Mouse (Mus musculus) right cerebral cortex, adult 18-20 months (tissue): ENCODE data around the gene Slc43a1.

Experiments used
- DNase-seq: peaks from one replicate; pipeline ENCODE4 v3.0.0; 2022; ENCODE audit warnings: mixed read lengths

The Slc43a1 gene

DNA sequence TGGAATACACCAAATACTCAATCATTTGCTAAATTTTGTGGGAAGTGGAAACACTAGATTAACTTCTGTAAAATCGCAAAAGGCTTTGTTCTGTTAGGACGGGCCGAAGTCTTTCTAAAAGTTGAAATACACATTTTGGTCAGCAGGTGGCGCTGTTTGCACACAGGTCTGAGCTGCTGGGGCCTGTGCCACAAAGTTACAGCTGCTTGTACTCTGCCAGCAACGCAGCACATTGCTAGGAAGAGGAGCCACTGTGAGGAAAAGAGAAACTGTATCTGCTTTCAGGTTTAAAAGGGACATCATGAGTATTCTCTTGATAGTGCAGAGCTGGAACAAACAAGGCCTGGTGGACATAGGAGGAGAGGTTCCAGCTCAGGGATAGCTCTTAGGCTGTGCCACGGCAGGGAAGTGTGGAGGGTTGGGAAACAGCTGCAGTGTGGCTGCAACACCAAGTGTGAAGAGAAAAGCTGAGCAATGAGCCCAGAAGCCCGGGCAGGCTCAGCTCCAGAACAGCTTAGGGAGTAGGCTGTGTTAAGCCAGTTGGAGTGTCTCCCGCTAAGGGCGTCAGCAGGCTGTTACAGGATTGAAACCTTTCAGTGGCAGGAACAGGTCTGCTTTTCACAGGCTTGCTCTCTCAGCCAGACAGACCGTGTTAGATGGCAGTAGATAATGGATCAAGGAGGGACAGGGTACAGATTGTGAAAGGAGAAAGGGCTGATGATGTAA is 6.8 kb upstream of the Slc43a1 start:
- peak; percentile 87 for DNase-seq

DNA sequence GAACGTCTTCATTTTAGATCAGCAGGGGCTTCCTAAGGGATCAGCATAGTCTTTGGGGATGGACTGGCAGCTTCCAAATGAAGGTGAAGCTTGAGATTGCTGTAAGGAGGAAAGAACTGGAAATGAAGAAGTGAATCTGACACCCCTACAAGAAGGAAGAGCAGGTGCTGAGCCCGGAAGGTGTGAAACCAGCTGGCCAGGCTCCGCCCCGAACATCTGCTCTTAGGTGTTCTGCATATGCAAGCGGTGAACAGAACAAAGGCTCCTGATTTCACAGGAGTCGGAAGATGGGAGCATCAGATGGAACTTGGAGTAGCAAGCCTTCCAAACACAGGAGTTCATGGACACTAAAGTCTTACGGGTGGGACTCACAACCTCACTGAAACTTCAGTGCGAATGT is 1.5 kb upstream of the Slc43a1 start:
- DNase-seq = no peak

DNA sequence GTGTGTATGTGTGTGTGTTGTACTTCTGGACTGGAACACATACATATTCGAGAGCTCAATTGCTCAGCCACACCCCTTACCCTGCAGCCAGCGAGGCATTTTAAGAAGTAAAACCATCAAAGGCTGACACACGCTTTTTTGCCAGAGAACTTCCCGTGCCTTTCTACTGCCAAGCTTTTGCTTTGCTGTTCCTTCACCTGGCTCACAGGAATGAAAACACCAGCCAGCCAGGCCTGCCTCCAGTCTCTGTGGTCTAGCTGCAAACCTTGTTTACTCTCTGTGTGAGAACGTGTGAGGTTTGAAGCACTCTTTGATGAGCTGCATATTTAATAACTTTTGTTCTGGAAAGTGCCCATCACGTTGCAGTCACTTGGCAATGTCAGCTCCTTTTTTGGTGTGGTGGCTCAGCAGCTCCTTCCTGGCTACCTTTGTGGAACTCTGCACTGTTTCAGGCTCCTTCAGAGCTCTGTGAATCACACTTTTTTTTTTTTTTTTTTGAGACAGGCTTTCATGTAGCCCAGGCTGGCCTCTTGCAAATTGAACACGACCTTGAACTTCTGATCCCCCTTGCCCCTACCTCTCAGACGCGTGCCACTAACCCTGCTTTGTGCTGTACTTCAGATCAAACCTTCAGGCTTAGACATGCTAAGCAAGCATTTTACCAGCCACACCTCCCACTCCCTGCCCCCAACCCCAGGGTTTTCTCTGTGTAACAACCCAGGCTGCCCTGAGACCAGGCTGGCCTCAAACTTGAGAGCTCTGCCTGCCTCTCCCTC is 645 bp upstream of the Slc43a1 start:
- no peak for DNase-seq

DNA sequence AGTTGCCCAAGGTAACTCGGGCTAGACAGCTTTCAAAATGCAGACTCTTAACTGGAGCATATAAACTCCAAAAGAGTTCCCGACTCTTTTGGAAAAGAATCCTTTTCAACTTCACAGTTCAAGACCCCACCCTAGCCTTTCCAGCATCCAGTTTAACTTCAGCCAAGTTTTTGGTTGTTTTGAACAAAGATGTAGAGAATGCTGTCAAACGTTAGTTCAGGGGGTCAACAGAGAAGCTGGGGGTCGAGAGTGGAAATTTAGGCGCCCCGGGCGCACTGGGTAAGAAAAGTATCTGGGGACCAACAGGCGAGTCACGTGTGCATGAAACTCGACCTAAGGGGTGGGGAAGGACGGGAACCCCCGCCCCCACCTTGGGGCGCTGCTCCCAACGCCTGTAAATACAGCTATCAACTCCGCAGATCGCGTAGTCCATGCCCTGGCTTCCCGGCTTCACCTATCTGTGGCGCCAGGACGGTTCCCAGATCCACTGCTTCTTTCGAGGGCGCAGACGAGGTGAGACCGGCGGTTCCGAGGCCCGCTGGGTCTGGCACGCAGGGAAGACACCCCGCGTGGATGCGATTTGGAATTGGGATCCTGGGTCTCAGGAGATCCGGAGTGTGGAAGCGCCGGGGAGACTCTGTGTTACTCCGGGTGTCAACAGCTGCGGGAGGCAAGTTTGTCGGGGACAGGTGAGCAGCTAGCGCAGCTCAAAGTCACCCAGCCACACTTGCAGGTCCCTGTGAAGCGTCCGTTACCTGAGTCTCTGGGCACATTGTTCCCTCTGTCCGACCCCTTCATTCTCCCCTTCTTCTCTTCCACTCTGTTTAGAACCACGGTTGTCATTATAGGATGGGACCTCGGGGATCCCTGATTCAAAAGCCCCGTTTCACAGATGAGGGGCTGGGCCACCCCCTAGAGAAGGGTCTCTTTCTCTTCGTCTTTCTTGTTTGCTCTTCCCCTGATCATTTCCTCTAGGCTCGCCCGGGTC is 637 bp downstream of the Slc43a1 start:
- no peak for DNase-seq

DNA sequence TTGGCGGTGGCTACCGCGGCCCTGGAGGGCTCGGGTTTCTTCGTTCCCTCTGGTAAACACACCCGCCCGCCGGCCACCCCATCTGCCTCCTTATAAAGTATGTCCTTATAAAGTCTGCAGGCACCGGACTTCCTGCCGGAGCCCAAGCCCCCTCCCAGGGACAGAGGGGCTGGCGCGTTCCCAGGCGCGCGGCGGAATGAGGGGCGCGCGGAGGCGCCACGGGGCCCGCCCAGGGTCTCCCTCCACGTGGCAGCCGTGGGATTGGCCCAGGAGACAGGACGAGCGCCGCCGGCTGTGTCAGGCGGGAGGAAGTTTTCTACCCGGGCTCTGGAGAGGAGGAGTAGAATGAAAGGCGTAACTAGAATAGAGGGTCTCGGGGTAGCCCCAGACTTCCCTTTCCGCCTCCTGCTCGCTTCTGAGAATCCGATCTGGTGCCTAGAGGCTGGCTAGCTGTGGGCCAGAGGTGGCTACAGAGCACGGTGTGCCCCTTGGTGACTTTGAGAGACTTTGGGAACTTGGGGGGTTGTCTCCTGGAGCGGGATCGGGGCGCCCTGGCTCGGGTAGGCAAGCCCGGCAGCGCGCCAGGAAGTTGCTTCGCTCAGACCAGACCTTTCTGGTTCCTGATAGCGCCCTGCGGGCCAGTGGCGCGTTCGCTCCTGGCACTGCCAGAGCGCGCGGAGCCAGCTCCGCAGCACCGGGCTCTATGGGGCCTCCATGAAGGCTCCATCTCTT is 1.5 kb downstream of the Slc43a1 start:
- no peak for DNase-seq

DNA sequence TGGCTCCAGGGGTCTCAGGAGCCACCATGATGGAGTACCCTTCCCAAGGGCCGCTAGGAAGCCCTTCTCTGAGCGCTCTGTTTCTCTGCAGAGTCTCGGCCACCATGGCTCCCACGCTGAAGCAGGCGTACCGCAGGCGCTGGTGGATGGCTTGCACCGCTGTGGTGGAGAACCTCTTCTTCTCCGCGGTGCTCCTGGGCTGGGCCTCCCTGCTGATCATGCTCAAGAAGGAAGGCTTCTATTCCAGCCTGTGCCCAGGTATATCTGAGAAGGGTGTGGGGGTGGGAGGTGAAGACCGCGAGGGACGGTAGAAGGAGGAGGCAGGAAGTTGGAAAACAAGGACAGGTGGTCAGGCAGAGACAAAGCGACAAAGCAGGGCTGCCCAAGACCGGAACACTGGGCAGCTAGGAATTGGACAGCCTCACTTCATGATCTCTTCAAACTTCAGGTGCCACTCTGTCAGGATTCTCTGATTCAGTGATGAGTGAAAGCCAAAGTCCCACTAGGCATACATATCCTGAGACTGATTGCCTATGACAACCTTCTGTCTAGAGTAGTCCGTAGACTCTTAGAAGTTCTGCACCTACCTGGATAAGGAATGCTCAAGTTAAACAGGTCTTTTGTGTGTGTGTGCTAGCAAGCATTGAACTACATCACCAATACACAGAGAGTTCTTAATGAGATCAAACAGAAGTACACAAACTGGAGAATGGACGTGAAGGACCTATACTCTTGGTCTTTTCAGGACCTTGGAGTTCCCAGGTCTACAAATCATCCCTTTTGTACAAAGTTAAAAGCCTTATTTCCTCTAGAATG is 2.3 kb downstream of the Slc43a1 start:
- DNase-seq = no peak

DNA sequence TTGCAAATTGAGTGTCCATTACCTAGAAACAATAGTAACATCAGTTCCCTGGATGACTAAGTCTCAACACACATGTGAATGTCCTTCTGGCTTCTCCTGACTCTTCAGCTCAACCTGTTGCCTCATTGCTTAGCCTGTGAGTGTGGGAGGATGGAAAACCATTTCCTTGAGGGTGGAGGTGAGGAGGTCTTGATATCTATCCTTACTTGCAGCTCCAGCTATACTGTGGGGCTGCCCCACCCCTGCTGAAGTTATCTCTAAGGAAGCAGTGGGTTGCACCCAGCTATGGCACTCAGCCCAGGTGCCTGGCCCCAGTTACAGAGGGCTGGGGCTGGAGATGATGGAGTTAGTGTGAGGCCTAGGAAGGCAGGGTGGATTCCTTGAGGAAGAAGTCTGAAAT is 3.3 kb downstream of the Slc43a1 start:
- no peak for DNase-seq

DNA sequence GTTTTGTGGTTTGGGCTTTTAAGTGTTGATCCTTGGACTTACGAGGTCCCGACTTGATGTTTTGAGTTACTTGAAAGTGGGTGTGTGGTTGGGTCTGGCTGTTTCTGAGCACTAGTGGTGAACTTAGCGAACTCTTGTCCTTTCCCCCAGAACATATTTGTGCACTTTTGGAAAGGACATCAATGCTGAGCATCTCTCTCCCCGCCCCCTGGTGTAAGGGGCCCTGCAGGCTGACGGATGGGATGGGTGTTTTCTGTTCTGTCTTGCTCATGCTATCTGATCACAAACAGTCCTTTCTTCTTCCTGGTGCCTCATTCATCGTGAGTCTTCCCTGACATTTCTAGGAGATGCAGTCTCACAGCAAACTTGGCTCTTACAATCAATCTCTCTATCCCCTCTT is 5.0 kb downstream of the Slc43a1 start:
- no peak for DNase-seq

DNA sequence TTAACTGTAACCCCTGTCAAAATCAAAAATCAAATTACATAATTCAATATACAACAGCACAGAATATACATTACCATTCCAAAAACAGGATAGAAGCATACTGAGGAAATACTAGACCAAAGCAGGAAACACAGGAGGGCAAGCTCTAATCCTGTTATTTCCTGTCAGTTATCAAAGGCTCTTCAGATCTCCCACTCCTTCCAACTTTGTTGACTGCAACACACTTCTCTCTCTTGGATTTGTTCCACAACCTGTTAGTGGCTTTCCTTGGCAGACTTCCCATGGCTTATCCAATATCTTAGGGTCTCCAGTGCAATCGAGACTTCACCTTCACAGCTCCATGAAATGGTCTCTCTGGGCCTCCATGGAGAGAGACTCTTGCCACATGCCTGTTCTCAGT is 6.6 kb downstream of the Slc43a1 start:
- DNase-seq = no peak

DNA sequence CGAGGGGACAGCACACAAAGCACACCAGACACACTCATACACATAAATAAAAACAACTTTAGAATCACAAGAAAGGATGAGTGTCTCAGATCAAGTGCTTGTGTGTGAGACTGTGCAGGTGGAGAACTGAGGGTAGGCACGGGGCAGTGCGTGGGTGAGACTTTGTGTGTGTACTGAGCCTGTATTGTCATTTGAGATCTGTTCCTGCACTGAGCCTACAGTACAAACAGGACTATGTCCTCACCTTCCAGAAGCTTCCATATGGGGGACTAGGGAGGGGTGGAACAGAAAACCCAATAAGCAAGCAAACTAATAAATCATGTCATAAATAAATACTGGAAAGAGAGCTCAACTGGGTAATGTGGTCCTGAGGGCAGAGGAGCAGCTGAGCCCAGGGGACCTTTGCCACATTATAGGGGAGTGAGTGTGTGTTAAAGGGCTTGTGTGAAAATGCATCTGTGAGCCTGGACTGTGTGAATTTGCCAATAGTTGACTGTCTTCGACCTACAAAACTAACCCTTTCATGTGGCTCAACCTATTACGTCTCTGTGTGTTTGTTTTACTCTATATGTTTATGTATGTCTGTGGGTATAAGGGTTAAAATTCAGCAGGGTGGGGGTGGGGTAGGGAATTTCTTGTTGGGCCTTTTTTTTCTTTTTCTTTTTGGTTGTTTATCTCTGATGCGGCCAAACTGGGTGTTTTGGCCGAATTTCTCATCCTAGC is 11.9 kb downstream of the Slc43a1 start:
- no peak for DNase-seq

DNA sequence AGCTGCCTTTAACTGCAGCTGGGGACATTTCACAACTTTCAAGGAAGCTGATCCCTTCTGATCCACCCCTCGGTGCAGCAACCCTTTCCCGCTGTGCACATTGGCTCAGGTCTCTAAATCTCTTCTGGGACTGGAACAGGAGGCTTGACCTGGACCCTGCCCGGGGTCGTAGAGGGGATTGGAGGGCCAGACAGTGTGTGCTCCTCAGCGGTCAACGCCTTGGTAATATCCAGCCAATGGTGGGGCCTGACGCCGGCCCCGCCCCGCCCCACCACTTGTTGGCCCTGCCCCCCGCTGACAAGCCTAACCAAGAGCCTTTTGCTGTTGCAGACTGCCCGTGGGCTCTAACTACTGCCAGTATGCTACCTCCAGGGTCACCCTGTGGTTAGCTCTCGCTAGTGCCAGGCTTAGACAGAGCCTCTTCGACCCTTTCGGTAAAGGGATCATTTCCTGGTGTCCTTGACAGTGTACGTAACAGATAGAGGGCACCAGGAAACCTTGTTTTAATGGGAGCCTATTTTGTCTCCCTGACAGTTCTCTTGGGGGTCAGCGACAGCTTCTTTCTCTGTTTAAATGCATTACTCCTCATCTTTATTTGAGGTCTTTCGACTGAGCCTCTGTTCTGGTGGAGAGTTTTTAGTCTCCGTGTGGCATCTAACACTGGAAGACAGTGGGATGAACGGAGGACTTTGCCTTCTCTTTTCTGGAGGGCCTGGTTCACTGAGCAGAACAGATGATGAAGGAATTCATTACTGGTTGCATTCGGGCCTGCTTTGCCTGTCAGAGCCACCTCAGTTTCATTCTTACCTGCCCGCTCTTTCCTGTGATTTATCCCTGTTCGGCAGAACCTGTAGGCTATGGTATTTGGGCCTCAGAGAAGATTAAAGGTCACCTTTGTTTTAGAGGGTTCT is 12.7 kb downstream of the Slc43a1 start:
- no peak for DNase-seq

DNA sequence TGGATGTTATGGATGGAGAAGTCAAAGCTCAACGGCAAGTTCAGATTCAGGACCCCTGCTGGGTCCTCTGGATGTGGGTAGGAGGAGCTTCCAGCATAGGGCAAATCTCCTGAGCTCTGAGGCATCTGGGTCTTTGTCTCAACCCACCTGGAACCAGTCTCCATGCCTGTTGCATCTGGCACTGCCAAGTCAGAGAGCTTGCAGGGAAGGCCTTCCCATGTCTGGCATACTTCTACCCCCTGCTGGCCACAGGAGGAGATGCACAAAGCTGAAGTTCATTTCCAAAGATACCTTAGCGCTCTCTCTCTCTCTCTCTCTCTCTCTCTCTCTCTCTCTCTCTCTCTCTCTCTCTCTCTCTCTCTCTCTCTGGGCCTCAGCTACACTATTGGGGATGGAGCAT is 17.1 kb downstream of the Slc43a1 start:
- no peak for DNase-seq

DNA sequence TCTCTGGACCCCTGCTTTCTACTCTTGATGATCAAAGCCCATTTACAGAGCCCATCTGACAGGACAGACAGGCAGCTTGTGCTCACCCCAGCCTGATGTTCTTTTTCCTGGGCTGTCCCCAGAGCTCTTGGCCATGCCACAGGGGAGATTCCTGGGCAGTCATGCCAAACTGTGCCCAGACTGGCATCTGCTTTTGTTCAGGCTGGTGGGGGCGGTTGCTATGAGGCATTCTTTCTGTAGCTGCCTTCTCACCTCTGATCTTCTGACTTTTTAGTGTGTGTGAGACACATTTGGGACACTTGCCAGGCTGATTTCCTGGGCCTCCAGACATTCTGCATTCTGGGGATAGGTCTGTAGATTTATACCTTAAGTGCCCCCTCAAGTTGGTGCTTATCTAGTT is 19.9 kb downstream of the Slc43a1 start:
- no peak for DNase-seq

DNA sequence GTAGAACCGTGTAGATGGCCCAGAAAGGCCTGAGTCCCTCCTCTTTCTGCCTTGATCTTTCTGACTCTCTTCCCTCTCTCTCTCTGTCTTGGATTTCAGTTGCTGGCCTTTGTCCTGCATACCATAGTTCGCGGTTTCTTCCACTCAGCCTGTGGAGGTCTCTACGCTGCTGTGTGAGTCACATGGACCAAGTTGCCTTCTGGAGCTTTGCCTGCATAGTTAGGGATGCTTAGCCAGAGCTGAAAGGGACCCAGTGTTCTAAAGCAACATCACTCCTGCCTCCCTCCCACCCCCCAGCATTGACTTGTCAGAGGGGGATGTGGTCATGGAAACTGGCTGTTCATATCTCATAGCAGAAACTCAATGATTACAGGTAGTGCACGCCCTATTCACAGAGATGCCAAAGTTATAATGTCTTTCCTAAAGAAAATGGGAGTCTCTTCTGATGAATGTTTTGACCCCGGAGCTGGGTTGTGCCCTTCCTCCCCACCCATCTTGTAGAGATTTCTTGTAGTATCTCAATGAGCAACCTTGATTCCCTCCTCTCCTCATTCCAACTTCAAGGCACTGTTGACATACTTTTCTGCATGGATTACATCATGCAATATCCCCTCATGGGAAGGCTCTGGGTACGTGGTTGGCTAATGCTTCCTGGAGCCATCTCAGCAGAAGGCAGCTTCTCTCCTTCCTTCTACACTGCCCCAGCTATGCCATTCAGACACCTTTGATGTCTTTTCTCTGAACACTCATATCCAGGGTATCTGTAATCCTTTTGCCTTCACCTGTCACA is 21.5 kb downstream of the Slc43a1 start:
- no peak for DNase-seq

DNA sequence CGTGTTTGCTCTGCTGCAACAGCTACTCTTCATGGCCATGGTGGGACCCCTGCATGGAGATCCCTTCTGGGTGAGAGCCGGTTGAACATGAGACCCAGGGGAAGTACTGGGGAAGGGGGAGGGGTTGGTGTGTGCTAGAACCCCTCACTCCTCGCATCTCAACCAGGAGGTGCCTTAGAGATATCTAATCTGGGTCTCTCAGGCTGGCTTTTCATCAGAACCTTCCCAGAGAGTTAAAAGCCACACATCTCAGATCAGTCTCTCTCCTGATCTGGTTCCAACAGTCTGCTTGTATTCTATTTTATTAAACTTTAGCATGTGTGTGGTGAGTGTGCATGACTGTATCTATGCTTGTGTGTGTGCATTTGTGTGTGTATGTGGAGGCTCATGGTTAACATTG is 22.8 kb downstream of the Slc43a1 start:
- no peak for DNase-seq

DNA sequence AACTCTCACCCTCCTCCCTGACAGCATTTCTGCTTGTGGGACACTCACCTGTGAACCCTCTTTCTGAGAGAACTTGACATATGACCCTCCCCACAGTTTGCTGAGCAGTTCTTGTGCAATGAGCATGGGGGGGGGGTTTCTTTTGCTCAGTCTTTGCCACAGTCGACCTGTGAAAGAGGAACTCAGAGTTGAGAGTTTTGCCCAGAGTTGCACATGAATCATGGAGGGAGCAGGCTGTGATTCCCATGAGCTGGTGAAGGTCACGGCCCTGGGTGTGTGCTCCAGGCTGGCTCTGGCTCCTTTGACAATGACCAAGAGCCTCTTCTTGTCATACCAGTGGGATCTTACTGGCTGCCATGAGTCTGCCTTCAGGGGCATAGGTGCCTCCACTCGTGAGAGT is 23.6 kb downstream of the Slc43a1 start:
- no peak for DNase-seq

DNA sequence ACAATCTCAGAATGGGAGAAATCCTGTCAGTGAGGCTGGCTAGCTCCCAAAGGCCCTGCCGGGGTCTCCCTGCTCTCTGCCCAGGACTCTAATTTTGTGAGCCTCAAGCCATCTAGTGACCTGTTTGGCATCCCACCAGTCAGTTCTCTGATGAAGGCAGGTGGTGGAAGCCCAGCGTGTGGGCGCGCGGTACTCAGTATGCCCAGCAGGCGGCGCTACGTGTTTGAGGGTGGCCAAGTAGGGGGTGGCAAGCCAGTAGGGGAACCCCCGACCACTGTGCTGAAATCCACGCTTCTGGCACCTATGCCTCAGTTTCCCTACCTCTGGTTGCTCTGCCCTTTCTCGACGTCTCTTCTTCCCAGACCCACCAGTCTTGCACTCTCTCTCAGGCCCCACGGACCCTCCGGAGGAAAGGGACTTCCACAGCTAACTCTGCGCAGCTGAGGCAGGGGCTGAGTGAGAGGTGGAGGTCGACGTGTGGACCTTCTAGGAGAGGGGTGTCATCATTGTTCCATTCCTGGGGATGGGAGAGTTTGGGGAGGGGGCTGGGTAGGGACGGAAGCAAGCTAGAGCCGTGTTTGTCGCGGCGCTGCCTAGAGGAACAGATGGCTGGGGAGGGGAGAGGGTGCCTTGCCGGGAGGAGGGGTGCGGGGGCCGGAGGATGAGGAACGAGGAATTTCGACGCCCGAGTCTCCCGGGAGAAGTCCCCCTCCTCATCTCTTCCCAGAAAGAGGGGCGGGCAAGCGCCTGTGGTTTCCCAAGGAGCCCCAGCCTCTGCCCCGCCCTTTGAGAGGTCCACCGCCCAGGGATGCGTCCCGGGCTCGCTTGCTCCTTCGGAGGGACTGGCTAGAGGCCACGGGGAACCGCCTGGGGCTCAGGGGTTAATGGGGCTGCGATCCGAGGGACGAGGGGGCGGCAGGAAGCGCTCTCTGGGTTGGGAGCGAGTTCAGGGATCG is 27.2 kb downstream of the Slc43a1 start:
- DNase-seq = no peak

DNA sequence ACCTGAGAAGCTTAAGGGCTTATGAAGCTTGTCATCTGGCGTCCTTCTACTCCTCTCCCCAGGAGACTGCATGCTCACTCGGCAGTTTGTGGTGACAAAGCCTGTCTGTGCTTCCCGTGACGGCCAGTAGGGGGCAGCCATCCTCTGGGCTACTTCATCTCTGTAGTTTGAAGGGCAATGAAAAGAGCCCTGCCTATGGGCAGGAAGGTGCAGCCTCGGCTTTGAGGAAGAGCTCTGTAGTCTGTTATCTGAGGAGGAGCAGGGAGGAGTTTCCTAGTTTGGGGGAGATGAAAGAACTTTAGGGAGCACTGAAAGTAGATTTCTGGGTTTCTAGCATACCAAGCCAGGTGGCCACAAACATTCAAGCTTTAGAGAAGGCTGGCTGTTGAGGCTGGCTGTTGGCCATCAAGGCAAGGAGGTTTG is 29.9 kb downstream of the Slc43a1 start:
- no peak for DNase-seq
